Mouse (Mus musculus) myocyte (in vitro differentiated cells): Measurements from ENCODE around the gene Selenbp2.

ENCODE experiments used
- MYOD1 ChIP-seq, 3 experiments: IDR thresholded peaks; one replicate each; pipeline ENCODE4 v1.6.1; 2011; ENCODE audit warnings: control low read depth in 2 of 3, low read depth in 2 of 3, mild to moderate bottlenecking in 2 of 3, moderate library complexity in 1 of 3; ENCODE audit not compliant: insufficient read length in 2 of 3, control insufficient read depth in 1 of 3
- POLR2A ChIP-seq: IDR thresholded peaks from one replicate; pipeline ENCODE4 v1.6.1; 2011; ENCODE audit warnings: low read depth, mild to moderate bottlenecking, control low read depth, moderate library complexity; ENCODE audit not compliant: insufficient read length
- SRF ChIP-seq: IDR thresholded peaks from one replicate; pipeline ENCODE4 v1.6.1; 2011; ENCODE audit warnings: low read depth; ENCODE audit not compliant: control insufficient read depth, insufficient read length
- TCF12 ChIP-seq: IDR thresholded peaks from one replicate; pipeline ENCODE4 v1.6.1; 2011; ENCODE audit warnings: mild to moderate bottlenecking, control low read depth; ENCODE audit not compliant: poor library complexity, insufficient read depth, severe bottlenecking
- TCF3 ChIP-seq: IDR thresholded peaks from one replicate; pipeline ENCODE4 v1.6.1; 2011; ENCODE audit warnings: low read depth, control low read depth; ENCODE audit not compliant: insufficient read length
- USF1 ChIP-seq: IDR thresholded peaks from one replicate; pipeline ENCODE4 v1.6.1; 2011; ENCODE audit warnings: low read depth, mild to moderate bottlenecking, control low read depth, moderate library complexity

DNA sequence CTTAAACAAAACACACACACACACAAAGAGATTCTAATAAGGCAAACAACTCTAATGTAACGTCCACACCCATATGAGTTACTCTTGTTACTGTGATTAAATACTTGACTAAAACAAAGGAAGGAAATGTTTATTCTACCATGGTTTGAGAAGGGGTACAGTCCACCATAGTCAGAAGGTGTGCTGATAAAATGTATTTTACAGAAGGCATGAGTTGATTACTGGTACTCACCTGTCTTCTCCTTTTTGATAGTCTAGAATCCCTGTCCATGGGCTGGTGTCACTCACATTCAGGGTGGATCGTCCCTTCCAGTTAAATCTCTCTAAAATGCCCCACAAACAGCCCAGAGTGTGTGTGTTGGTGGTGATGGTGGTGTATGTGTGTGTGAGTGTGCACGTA, 9.5 kb downstream of the Selenbp2 start:
- TF ChIP-seq POLR2A: no peak
- TF ChIP-seq USF1: no peak
- no peak for TF ChIP-seq MYOD1 (IDR thresholded peaks at IDR 0.05; ENCODE audit: control insufficient read depth in 1 of 3, insufficient read length in 2 of 3, low read depth in 2 of 3)
- TF ChIP-seq TCF12: no peak
- no peak for TF ChIP-seq TCF3
- TF ChIP-seq SRF: no peak
